Mouse (Mus musculus) embryonic facial prominence, embryonic 11.5 days (tissue): Measurements from ENCODE around the gene Acadm. TPM values are rescaled to one million over a fixed set of nuclear protein-coding genes. Genes with fewer than 3 reads are reported as not detected.
A peak's percentile ranks its signal among the peaks of the same experiment; 100 is the strongest.

ENCODE experiments used
- ATAC-seq: fragments of 200-750 bp; cut with Nextera tagmentation; replicated peaks from 2 replicates; pipeline ENCODE4 v1.8.0; 2017; ENCODE audit warnings: low read depth; ENCODE audit not compliant: insufficient number of reproducible peaks, low FRiP score, low TSS enrichment
- DNase-seq: peaks from one replicate; pipeline ENCODE4 v3.0.0-alpha.2; 2015; ENCODE audit warnings: low spot score
- H3K27ac ChIP-seq: fragments of 300-500 bp; sonication (generic); replicated peaks from 2 replicates; pipeline ENCODE4 v1.5.1; 2014; ENCODE audit warnings: mild to moderate bottlenecking, low read depth, low read length, control low read depth
- H3K27me3 ChIP-seq: fragments of 300-500 bp; sonication (generic); 2 replicates; pipeline ENCODE4 v1.6.1; 2014; ENCODE audit warnings: mild to moderate bottlenecking, low read length, moderate library complexity, mixed read lengths; ENCODE audit not compliant: control insufficient read depth, insufficient read depth
- H3K36me3 ChIP-seq: fragments of 300-500 bp; sonication (generic); replicated peaks from 2 replicates; pipeline ENCODE4 v1.6.1; 2014; ENCODE audit warnings: low read depth, mild to moderate bottlenecking, low read length, moderate library complexity, mixed read lengths; ENCODE audit not compliant: control insufficient read depth, insufficient read depth
- H3K4me1 ChIP-seq: fragments of 300-500 bp; sonication (generic); 2 replicates; pipeline ENCODE4 v1.6.1; 2014; ENCODE audit warnings: low read length, mixed read lengths; ENCODE audit not compliant: control insufficient read depth, insufficient read depth
- H3K4me2 ChIP-seq: fragments of 300-500 bp; sonication (generic); 2 replicates; pipeline ENCODE4 v1.6.1; 2014; ENCODE audit warnings: low read depth, mild to moderate bottlenecking, control low read depth, low read length, moderate library complexity
- H3K4me3 ChIP-seq: fragments of 300-500 bp; sonication (generic); 2 replicates; pipeline ENCODE4 v1.5.1; 2014; ENCODE audit warnings: low read depth, low read length, control low read depth
- H3K9ac ChIP-seq: fragments of 300-500 bp; sonication (generic); replicated peaks from 2 replicates; pipeline ENCODE4 v1.6.1; 2014; ENCODE audit warnings: mild to moderate bottlenecking, control low read depth, low read length
- H3K9me3 ChIP-seq: fragments of 300-500 bp; sonication (generic); replicated peaks from 2 replicates; pipeline ENCODE4 v1.6.1; 2016; ENCODE audit warnings: mild to moderate bottlenecking, low read length, inconsistent platforms, mixed read lengths; ENCODE audit not compliant: control insufficient read depth
- WGBS: fragments of 180-500 bp; shearing (Covaris S2); extraction: QIAGEN DNeasy Blood & Tissue Kit; methylation state at CpG from one replicate; pipeline ENCODE4 v1.1.7; 2014; 5-methylcytosine and 5-hydroxymethylcytosine counted together
- polyA plus RNA-seq: library from polyadenylated mRNA; unstranded; fragments of >200 nt; fragmentation: Nextera tagmentation; extraction: Ambion mirVana; gene quantifications from 2 replicates; pipeline ENCODE4 v1.2.1, GENCODE M21; 2014

Acadm gene
- polyA plus RNA-seq: 51.1 and 55.3 TPM in 2 replicates

GRCm38 (mm10) chr3:153944335-153944990, at the start of gene Acadm:
Gene Acadm (minus strand): TSS chr3:153944632.
- DNase-seq (peak; percentile 98), ATAC-seq (peak; percentile 98)
- Histone ChIP-seq H3K36me3 (no peaks in the 10 kb centered on the region), H3K9me3 (no peaks in the 10 kb centered on the region), H3K4me3 (peak within 1 kb of the TSS; percentile 57), H3K27me3 (no peaks in the 10 kb centered on the region), H3K4me2 (peak within 1 kb of the TSS; percentile 56), H3K9ac (peak within 1 kb of the TSS; percentile 67), H3K27ac (peak within 1 kb of the TSS; percentile 44), H3K4me1 (no peaks in the 10 kb centered on the region; the same call in none of the 2 replicates)
- WGBS: under 1% methylated on average over 40 of the region's 41 CpGs

- no peaks in the 10 kb centered on the region for H3K4me1 ChIP-seq
- no peak overlapping the region for H3K27ac ChIP-seq
- peak; percentile 63 for DNase-seq
- H3K9me3 ChIP-seq: no peaks in the 10 kb centered on the region
- H3K4me2 ChIP-seq: no peak overlapping the region
- no peak for ATAC-seq
- no peaks in the 10 kb centered on the region for H3K36me3 ChIP-seq
- no peak overlapping the region for H3K9ac ChIP-seq
- H3K4me3 ChIP-seq: no peak overlapping the region
- WGBS: 59% methylated on average over 10 of the region's 10 CpGs
- no peaks in the 10 kb centered on the region for H3K27me3 ChIP-seq
Observed at GRCm38 (mm10) chr3:153984428-153985340, 40.3 kb upstream of the Acadm start.

- Histone ChIP-seq H3K36me3 (no peaks in the 10 kb centered on the region), H3K4me1 (no peaks in the 10 kb centered on the region), H3K27ac (no peak overlapping the region), H3K4me3 (no peak overlapping the region), H3K9ac (no peak overlapping the region), H3K9me3 (no peaks in the 10 kb centered on the region), H3K27me3 (no peaks in the 10 kb centered on the region), H3K4me2 (no peak overlapping the region)
- WGBS: 50% methylated on average over 2 of the region's 2 CpGs
- DNase-seq (no peak), ATAC-seq (no peak)
Observed at GRCm38 (mm10) chr3:153980611-153981010, 36.2 kb upstream of the Acadm start.

DNA sequence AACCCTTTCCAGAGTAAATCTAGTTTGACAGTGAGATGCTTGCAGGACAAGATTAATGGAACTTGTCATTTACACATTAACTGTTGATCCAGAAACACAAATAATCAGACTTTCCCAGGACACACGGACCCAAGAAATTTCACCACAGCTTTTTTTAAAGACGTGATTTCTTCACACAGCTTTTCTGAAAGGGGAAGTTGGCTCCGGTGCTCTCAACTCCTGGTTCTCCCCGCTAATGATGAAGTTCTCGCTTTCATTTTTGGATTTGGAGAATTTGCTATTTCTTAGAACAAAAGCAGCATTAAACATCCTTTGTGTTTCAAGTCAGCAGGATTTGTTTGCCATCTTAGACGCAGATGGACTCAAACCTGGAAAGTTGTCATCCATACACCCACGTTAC, 31.4 kb upstream of the Acadm start:
- 77% methylated on average over 7 of the region's 7 CpGs for WGBS
- H3K36me3 ChIP-seq: no peaks in the 10 kb centered on the region
- ATAC-seq (no peak), DNase-seq (no peak)
- peaks cover 20% of the 10 kb centered on the region for H3K27me3 ChIP-seq
- no peak overlapping the region for H3K4me3 ChIP-seq
- no peaks in the 10 kb centered on the region for H3K4me1 ChIP-seq
- no peak overlapping the region for H3K4me2 ChIP-seq
- H3K9ac ChIP-seq: no peak overlapping the region
- no peak overlapping the region for H3K27ac ChIP-seq
- H3K9me3 ChIP-seq: no peaks in the 10 kb centered on the region

DNA sequence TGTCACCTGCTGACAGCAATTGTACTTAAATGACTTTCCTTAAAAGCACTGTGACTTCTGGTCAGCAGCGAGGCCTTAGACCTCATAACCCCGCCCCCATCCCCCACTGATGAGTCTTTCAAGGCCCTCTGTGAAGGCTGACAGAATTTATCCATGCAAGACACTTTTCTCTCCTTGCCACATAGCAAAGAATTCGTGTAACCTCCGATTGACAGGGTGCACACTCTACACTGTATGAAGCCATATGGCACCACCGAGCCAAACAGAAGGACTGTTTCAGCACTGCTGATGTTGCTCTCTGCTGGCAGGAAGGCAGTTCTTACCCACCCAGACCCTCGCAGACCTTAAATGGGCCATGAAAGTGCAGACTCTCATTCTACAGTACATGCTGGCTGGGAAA, 30.6 kb upstream of the Acadm start:
- ATAC-seq (no peak), DNase-seq (no peak)
- no peaks in the 10 kb centered on the region for H3K9me3 ChIP-seq
- no peak overlapping the region for H3K27ac ChIP-seq
- no peak overlapping the region for H3K9ac ChIP-seq
- no peak overlapping the region for H3K4me3 ChIP-seq
- no peak overlapping the region for H3K4me2 ChIP-seq
- no peaks in the 10 kb centered on the region for H3K4me1 ChIP-seq
- H3K36me3 ChIP-seq: no peaks in the 10 kb centered on the region
- 6% methylated on average over 6 of the region's 6 CpGs for WGBS
- H3K27me3 ChIP-seq: peaks cover 20% of the 10 kb centered on the region

DNA sequence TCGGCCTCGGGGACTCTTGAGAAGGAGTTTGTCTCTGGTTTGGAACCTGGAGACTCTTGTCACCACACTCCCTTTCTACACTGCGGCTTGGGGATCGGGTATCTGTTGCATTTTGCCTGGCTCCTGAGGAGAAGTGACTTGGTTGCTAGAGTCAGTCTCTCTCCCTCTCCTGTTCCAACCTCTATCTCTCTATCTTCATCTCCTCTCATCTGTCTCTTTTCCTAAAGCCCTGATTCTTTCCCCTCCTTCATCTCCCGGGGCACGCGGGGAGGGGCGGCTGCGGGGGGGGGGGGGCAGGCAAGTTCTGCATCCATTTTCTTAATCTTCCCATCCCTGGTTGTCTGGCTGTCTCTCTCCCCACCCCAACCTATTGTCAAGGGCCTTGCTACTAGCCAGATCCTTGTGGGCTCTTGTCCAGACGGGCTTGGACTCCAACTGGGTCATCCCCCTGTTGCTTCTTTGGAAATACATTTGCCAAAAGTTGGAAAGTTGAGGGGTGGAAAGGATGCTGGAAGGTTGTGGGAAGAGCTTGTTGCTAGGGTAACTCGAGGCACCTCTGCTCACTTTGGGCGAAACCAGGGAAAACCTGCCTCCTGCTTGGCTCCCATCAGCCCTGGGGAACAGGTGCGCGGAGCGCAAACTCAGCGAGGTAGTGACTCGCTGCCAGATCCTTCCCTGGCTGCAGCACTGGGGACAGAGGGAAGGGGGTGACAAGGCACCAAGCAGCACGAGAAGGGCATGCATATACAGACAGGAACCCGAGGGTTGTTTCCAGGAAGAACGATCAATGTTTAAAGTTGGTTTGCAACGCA, 29.7 kb upstream of the Acadm start:
- Histone ChIP-seq H3K27me3 (peaks cover 20% of the 10 kb centered on the region), H3K36me3 (no peaks in the 10 kb centered on the region), H3K27ac (no peak overlapping the region), H3K4me2 (peak overlapping the region; percentile 99), H3K9ac (peak overlapping the region; percentile 70), H3K4me3 (peak overlapping the region; percentile 57), H3K4me1 (no peaks in the 10 kb centered on the region), H3K9me3 (no peaks in the 10 kb centered on the region)
- no peak for DNase-seq
- ATAC-seq: no peak
- WGBS: 4% methylated on average over 20 of the region's 21 CpGs

DNA sequence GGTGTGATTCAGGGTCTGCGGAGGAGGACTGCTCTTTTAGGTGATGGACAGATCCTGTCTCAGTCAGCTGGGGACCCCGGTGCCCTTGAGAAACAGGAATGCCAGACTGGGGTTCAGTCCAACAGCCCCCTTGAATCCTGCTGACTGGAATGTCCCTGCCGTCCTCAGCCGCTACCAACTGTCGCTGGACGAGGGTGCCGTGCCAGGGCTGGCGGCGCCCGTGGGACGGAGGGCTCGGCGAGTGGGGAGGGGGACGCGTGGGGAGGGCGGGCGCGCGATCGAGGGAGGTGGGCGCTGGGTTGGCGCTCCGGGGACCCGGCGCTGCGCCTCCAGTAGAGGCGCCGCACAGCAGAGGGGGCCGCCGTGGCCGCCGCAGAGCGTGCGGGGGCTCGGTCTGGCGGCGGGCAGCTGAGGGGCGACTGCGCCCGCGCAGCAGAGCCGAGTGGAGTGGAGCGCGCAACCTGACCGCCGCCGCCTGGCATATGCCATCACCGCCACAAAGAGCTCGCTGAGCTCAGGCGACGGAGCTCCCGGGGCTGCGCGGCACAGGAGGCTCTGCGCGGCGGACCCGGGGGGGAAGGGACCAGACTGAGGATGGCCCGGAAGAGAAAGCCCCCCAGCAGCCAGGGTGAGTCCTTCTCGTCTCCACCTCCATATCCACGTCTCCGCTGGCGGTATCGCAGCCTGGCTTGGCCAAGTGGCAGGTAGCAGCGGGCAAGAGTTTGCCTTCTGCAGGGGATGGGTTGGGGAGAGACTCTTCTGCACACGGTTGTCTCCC, 28.9 kb upstream of the Acadm start, which contains the start of gene Slc44a5:
Gene Slc44a5 (plus strand): TSS at position 266 of the 778 bp plus-strand sequence.
- ATAC-seq (peak; percentile 72), DNase-seq (peak; percentile 35)
- Histone ChIP-seq H3K4me2 (peak within 1 kb of the TSS; percentile 99), H3K9ac (peak within 1 kb of the TSS; percentile 70), H3K27ac (no peak within 1 kb of the TSS), H3K4me1 (no peaks in the 10 kb centered on the region), H3K9me3 (no peaks in the 10 kb centered on the region), H3K27me3 (peaks cover 20% of the 10 kb centered on the region), H3K4me3 (peak within 1 kb of the TSS; percentile 57), H3K36me3 (no peaks in the 10 kb centered on the region)
- under 1% methylated on average over 55 of the region's 66 CpGs for WGBS
